Mouse (Mus musculus) cerebellum, adult 8-10 months (tissue): ENCODE measurements around the gene Clec4g.
"Not testable (repeated sequence)": the region's sequence is repeated elsewhere in the genome, so short reads cannot be mapped to it uniquely, and the experiment has no call there.

Experiments
- DNase-seq: peaks from one replicate; pipeline ENCODE4 v3.0.0; 2022

Clec4g gene

DNA sequence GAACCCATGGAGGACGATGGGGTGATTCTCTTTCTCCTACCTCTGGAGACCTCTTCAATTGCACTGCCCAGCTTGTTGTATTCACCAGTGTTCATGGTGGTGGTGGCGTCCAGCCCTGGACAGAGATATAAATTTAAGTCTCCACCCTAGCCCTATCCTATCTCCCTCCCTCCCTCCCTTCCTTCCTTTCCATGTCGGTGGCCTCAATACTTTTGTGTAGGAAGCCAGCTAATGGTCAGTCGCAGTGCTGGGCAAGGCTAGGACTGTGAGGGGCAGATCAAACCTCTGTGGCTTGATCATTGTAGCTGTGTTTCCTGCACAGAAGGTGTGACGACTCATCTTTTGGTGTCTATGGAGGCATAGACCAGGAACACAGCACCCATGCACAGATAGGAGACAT lies at the start of gene Clec4g:
Clec4g (minus strand) TSS at position 101 of the 400 bp plus-strand sequence.
- no peak for DNase-seq

DNA sequence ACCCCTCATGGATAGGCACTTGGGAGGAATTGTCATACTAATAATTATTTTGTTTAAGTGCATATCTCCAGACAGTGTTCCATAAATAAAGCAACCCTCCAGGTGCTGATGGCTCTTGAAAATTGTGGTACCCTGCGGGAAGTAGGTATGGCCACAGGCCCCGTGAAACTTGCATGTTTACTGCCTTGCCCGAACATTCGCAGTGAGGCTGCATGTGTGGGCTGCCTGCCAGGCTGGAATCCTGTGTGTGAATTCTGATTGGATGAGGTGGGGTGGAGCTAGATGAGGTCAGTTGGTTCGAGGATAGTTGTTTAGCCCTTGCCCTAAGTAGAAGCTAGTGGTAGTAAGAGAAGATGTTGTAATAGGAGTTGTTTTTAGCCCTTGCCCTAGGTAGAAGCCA lies 48.2 kb upstream of the Clec4g start:
- not testable (repeated sequence) for DNase-seq

DNA sequence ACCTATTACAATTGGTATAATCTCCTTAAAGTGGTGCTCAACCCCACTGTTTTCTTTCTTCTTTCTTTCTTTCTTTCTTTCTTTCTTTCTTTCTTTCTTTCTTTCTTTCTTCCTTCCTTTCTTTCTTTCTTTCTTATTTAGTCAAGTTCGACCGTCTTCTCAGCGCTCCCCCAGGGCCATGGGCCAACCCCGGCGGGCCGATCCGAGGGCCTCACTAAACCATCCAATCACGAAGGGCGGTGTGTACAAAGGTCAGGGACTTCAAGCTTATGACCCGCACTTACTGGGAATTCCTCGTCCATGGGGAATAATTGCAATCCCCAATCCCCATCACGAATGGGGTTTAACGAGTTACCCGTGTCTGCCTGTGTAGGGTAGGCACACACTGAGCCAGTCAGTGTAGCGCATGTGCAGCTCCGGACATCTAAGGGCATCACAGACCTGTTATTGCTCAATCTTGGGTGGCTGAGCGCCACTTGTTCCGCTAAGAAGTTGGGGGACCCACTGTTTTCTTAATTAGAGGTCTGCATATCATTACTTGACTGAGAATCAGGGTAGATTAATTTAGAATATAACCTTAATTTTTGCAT lies 33.9 kb upstream of the Clec4g start:
- DNase-seq = peak; percentile 22

GRCm38 (mm10) chr8:3748761-3749160 lies 28.3 kb upstream of the Clec4g start, which contains the start of gene Cd209a:
Cd209a (minus strand) TSS chr8:3748984.
- no peak for DNase-seq

- no peak for DNase-seq
These were observed 16.5 kb upstream of the Clec4g start for GRCm38 (mm10) chr8:3736947-3737346.

DNA sequence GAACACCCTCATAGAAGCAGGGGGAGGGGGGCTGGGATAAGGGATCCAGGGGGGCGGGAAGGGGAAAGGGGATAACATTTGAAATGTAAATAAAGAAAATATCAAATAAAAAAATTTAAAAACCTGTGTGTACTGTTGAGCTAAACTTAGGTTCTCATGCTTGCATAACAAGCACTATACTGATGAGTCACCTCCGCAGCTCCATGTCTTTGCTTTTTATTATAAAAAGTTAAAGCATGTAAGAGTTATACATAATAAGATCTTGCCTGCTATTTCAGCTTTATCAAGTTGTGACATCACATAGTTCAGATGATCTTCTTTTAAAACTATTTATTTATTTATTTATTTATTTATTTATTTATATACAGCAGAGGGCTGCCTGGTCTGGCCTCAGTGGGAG lies 15.1 kb upstream of the Clec4g start:
- DNase-seq = no peak

DNA sequence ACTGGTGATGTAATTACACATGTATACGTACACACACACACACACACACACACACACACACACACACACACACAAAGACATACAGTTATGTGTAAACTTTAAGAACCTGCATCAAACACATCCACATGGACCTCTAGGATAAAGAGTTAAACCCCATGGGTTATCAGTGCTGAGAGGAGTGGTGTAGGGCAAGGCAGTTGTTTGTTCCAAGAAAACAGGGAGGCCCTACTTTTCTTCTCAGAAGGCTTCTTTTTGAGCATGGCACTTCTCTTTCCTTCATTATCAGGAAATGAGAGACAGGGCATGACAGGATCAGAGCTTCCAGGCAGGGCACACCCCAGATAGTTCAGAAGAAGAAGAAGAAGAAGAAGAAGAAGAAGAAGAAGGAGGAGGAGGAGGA lies 13.6 kb upstream of the Clec4g start:
- DNase-seq = no peak

DNA sequence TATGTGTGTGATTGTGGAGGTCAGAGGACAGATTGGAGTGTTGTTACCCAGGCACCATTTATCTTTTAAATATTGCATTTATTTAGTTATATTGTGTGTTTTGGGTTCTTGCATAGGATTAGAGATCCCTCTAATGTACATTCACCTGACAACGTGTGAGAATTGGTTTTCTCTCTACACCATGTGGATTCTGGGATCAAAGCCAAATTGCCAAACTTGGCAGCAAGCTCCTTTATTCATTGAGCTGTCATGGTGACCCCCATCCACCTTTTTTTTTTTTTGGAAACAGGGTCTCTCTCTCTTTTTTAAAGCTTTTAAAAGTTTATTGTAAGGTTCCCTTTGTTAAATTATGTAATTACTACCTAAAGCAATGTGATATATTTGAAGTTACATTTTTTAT lies 590 bp upstream of the Clec4g start:
- no peak for DNase-seq

- DNase-seq = peak; percentile 43
These were observed 1.9 kb downstream of the Clec4g start for GRCm38 (mm10) chr8:3718559-3718958.

DNA sequence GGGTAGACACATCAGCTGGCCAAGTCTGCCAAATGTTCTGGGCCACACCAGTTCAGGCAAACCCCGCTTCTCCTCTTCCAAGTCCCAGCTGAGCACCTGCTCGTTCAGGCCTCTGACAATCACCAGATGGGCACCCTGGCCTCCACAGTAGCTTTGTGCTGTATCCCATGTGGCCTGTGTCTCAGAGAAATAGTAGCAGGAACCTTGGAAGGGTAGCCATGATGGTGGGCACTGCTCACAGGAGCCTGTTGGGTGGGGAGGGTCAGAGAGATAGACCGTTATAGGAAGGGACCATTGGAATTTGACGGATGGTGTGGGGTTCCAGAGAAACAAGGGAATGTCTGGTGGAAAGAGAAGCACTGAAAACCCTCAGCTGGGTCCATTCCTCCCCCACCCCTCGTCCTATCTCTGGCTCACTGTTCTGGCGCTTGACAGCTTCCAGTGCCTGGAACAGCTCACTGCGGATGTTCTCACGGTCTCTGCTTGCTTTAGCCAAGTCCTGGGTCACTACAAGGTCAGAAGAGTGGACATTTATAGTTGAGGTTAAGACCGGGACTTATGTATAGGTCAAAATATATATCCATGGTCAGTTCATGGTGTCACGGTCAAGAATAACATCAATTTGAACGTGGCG lies 3.0 kb downstream of the Clec4g start:
- DNase-seq = no peak

DNA sequence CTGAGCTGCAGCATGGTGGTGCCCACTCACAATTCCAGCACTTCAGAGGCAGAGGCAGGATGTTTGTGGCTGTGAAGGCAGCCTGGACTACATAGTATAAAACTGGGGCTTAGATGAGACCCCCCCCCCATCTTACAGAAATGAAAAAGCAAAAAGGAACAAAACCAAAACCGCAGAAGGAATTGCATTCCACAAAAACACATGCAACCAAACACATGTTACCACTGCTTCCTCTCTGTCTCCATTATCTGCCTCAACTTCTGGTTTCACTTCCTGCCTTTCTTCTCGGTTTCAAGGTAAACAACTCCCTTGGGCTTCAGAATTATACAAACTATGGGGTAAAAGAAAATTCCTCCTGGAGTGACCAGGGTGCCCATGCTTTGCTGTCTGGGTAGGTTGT lies 8.8 kb downstream of the Clec4g start:
- no peak for DNase-seq

GRCm38 (mm10) chr8:3710312-3710711 lies 10.1 kb downstream of the Clec4g start:
- DNase-seq = no peak

GRCm38 (mm10) chr8:3707611-3708010 lies 12.8 kb downstream of the Clec4g start:
- DNase-seq = no peak

DNA sequence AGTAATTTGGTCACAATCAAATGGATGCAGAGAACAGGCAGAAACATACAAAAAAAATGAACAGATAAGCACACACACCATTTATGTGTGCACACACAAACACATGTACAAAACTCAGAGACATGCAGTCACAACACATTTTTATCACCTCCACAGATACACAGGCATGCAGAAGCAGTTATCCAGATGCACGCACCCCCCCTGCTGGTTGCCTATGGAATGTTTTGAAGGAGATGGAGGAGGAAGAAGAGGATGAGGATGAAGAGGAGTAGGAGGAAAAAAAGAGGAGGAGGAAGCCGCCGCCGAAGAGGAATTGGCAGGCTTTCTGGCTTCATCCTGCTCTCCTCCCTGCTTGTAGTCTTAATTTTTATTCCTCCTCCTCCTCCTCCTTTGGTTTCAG lies 14.7 kb downstream of the Clec4g start:
- no peak for DNase-seq

GRCm38 (mm10) chr8:3701491-3701890 lies 19.0 kb downstream of the Clec4g start:
- DNase-seq = no peak

DNA sequence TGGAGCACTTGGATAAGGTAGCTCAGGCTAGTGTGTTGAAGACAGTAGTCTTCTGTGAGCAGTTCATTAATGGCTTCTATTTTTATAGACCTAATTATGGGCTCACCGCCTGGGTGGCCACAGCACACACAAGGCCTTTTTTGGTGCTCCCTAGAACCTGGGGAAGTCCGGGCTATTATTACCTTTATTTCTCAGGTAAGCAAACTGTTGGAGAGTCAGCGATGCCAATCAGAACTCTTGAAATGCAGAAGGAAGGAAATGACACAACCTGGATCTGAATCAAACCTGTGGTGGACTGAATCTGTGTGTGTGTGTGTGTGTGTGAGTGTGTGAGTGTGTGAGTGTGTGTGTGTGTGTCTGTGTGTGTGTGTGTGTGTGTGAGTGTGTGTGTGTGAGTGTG lies 26.3 kb downstream of the Clec4g start, which contains the start of gene Fcer2a:
Fcer2a (minus strand) TSS at position 55 of the 400 bp plus-strand sequence.
- DNase-seq = no peak

DNA sequence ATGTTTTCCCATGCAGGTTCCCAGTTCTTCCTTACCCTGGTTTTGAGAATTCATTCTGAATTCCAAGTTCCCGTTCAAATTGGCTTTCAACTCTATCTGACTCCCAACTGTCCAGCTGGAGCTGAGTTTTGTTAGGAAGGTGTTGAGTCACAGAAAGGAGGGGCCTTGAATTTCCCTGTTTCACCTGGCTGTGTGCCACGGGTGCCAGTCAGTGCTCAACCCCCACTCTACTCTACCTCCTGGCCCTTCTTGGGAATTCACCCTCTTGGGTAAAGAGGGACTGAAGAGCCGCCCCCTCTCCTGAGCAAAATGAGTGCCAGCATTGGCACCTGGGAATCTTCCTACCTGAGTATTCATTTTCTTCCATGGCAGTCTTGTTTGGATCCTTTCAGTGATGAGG lies 29.7 kb downstream of the Clec4g start:
- no peak for DNase-seq

GRCm38 (mm10) chr8:3687537-3687936 lies 32.9 kb downstream of the Clec4g start:
- DNase-seq = no peak

GRCm38 (mm10) chr8:3685422-3685821 lies 35.0 kb downstream of the Clec4g start:
- no peak for DNase-seq

- DNase-seq = no peak
These were observed 35.9 kb downstream of the Clec4g start for GRCm38 (mm10) chr8:3684530-3684929.

DNA sequence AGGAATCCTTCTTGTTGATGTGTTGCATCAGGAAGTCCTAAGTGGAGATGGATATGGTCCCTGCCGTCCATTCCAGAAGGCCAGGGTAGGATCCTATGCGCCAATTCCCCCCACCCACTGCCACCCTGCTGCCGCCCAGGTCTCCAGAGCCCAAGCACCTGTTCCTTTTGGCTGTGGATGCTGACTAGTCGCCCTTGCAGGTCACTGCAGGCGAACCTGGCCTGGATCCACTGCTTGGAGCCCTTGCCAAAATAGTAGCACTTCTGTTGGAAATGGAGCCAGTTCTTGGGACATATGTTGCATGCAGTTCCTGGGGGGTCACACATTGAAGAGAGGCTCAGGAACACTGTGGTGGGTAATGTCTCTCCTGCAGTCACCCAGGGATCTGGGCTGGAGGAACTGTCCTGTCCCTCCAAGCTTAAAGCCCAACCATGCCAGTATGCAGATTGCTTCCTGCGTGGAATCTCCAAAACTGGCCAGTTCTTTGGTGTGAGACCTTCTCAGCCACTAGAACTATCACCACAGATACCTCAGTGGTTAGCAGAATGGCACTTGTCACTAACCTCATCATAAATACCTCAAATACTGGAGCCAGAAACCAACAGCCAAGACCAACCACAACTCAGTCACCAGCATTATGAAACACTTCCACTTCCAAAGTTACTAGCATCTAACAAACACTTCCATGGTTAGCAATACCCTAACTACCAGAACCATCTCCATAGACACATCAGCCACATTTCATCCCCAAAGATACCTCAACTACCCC lies 36.9 kb downstream of the Clec4g start:
- peak; percentile 75 for DNase-seq

- DNase-seq = no peak
These were observed 38.0 kb downstream of the Clec4g start for GRCm38 (mm10) chr8:3682435-3682834.

GRCm38 (mm10) chr8:3679656-3680055 lies 40.8 kb downstream of the Clec4g start:
- DNase-seq = no peak

DNA sequence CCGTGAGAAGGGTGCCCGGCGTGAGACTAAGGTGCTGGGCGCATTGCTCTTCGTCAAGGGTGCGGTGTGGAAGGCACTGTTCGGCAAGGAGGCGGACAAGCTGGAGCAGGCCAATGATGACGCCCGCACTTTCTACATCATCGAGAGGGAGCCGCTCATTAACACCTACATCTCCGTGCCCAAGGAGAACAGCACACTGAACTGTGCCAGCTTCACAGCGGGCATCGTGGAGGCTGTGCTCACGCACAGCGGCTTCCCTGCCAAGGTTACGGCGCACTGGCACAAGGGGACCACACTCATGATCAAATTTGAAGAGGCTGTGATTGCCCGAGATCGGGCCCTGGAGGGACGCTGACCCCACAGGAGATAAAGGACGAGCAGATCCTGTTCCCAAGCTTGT lies 41.2 kb downstream of the Clec4g start:
- DNase-seq = peak; percentile 47
